Mouse (Mus musculus) brain, embryonic 14.5 days (tissue): ENCODE measurements around the gene Adora3. TPM values are rescaled to one million over a fixed set of nuclear protein-coding genes. Genes with fewer than 3 reads are reported as not detected.
"Not testable (repeated sequence)": the region's sequence is repeated elsewhere in the genome, so short reads cannot be mapped to it uniquely, and the experiment has no call there.

Source experiments
- DNase-seq: peaks from one replicate; pipeline ENCODE4 v3.0.0-alpha.2; 2011; ENCODE audit warnings: low read depth
- CTCF ChIP-seq: fragments of 200-500 bp; IDR thresholded peaks from 2 replicates; pipeline ENCODE4 v1.5.1; 2012; ENCODE audit warnings: inconsistent platforms, mild to moderate bottlenecking, moderate library complexity, borderline replicate concordance; ENCODE audit not compliant: insufficient read depth, insufficient read length; ENCODE audit errors: extremely low read depth
- POLR2A ChIP-seq: fragments of 200-500 bp; IDR thresholded peaks from 2 replicates; pipeline ENCODE4 v1.6.1; 2012; ENCODE audit warnings: mild to moderate bottlenecking, inconsistent platforms, borderline replicate concordance; ENCODE audit not compliant: poor library complexity, insufficient read depth, insufficient read length, severe bottlenecking; ENCODE audit errors: extremely low read depth
- polyA plus RNA-seq: library from polyadenylated mRNA; depleted of rRNA; stranded (reverse); fragments of >200 nt; gene quantifications from 2 replicates; pipeline ENCODE4 v1.2.3, GENCODE M21; 2012

The Adora3 gene
- polyA plus RNA-seq, 1 experiment: 0.16 TPM

DNA sequence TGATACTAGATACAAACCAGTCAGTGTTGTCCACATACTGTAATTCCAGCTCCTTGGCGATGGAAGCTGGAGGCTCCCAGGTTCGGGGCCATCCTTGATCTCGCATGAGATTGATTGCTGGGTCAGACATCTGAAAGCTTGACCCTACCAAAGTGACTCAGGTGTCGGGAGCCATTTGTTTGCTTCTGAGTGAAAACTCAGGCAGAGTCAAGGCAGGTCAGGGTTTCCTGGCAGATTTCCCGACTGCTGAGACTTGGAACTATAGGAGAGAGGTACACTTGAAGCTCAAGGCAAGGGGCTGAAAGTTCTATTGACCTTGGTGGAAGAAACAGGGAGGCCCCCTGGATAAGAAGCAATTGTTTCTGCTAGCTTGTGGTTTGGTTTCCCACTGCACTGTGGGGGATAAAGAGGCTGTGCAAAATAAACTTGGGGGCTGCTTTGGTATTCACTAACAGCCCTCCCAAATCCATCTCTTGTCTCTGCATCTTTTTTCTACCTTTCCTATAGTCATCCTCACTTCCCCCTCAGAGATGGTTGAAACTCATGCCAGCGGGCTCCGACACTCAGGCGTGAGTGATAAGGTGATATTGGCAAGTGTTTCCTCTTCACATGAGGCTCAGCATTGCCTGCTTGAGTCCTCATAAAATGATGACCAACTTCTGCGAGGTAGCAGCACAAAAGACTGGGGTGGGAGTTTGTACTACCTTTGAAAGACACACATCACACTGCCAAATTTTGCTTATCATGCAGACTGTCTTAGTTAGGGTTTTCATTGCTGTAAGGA is 41.6 kb downstream of the Adora3 start:
- TF ChIP-seq POLR2A (no peak), CTCF (no peak)
- DNase-seq: no peak

DNA sequence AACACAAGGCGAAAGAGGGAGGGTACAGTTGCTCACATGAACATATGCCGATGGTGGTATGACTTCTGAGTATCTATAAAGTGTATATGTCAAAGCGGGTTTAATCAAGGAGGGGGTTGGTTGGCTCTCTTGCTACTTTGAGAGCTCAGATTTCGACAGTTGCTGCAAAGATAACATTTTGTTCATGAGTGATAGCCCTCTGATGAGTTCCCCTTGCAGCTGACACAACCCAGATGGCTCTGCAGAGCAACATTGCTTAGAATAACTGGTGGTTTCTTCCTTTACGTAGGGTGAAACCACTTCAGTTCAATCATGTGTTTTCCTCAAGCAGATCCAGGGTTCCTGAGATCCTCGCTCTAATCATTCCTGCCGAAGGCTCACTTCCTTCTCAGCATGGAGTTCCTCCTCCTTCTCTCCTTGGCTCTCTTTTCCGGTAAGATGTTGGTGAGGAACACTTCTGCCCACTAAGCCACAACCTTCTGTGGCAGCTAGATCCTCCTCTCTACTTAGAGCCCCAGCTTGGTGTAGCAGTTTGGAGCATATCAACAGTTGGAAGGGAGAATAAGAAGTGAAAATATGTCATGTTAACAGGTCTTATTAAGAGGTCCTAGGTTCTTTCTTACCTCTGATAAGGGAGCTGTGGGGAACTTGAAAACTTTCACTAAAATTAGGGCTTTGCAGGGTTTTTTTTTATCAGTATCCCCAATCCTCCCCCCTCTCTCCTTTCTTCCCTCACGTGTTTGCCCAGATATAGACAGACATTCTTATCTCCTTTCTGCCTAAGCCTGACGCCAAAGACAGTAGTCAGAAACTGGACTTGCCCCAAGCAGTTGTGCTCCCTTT is 43.4 kb downstream of the Adora3 start:
- no peak for TF ChIP-seq POLR2A
- no peak for TF ChIP-seq CTCF

DNA sequence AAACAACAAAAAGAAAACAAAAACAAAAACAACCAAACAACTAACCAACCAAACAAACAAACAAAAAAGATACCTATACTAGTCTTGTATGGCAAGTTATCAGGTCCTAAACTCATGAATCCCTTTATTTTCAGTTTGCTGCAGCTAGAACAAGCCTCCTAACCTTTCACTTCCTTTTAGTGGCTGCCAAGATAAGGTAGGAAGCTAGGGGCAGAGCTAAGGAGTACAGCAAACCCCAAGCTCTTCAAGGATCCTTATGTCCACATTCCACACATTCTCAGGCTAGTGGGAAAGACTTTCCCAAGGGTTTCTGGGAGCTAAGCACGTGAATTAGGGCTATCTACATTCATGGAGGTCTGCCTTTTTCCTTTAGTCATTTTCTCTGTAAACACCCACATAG is 44.6 kb downstream of the Adora3 start:
- TF ChIP-seq POLR2A (no peak), CTCF (no peak)
- no peak for DNase-seq

More for the DNA sequence above, 43.4 kb downstream of the Adora3 start:
- no peak for DNase-seq

DNA sequence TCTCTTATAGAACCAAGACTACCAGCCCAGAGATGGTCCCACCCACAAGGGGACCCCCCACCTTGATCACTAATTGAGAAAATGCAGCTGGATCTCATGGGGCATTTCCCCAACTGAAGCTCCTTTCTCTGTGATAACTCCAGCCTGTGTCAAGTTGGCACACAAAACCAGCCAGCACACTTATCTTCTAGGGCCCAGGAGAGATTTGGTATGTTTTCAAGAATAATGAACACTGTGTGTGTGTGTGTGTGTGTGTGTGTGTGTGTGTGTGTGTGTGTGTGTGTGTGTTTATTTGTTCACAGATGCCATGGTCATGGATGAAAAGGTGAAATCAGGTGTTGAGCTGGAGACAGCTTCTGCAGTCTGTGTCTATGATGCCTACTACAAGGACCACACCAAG is 45.8 kb downstream of the Adora3 start:
- not testable (repeated sequence) for DNase-seq

DNA sequence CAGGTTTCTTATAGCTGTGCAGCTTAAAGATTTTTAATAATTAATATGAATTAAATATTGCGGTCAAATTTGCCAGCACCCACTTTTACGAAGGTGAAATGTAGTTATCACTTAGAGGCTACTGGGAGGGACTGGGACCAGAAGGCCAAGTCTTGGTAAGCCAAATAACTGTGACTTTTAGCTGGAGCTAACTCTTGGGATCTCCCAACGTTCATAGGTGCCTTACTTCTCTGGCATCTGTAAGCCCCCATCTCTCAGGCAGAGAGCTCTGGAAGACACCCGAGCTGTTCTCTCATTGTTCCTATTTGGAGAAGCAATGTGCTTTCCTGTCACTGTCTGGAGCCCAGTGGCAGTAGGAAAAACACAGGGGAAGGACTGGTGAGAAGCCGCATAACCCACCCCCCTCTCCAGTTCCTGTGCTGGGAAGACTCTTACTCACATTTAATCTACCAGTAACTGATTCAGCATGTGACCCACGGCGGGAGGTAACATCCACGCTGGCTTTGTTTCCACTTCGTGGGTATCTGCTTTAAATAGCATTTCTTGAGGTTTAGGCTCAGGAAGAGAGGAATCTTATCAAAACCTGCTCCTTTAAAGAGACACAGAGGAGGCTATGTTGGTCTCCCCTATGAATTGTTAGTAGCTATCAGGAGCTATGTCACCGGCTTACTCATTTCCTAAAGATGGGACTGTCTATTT is 47.1 kb downstream of the Adora3 start:
- no peak for DNase-seq
- TF ChIP-seq CTCF (no peak), POLR2A (no peak)

DNA sequence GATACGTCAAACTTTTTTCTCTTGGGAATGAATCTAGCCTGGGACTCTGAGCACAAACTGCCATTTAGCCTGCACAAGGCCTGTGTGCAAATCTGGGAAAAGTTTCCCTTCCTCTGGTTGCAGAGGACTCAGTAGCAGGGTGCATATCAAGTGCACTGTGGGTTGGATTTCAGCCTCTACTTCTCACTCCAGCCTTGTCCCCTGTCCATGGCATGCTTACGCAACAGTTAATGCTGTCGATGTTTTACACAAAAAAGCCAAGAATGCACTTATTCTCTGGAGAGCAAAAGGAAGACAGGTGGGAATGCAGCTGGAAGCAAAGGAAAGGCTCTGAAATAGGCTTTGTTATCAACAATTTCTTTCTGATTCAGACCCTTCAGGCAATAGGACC is 47.7 kb downstream of the Adora3 start:
- TF ChIP-seq CTCF (no peak), POLR2A (no peak)
- DNase-seq: no peak

DNA sequence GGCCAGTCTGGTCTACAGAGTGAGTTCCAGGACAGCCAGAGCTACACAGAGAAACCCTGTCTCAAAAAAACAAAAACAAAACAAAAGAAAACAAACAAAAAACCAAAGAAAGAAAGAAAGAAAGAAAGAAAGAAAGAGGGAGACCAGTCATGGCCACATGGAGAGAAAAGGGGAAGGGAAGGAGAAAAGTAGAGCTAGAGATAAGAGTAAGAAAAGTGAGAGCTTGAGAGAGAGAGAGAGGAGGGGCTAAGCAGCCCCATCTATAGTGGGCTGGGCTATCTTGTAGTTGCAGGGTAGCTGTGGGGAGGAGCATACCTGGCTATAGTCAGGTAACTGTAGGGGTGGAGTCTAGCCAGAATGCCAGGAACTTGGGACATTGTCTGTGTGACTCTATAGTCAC is 50.1 kb downstream of the Adora3 start:
- DNase-seq: not testable (repeated sequence)

DNA sequence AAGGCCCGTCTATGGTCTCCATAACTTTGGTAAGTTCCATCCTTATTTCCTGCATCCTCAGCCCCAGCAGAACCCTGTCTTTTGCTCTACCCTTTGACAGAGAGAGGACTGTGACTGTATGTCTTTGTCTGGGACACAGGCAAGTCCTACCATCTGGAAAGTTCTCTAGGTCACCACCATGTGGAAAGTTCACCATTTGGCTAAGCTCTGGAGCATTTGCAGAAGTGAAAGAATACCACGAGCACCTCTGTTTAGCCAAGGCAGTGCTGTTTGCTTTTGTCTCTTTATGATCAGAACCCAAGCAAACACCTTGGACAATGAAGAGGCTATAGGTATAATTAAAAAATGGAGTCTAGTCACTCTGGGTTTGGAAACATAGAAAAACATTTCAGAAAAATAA is 51.3 kb downstream of the Adora3 start:
- TF ChIP-seq POLR2A (no peak), CTCF (no peak)
- no peak for DNase-seq

DNA sequence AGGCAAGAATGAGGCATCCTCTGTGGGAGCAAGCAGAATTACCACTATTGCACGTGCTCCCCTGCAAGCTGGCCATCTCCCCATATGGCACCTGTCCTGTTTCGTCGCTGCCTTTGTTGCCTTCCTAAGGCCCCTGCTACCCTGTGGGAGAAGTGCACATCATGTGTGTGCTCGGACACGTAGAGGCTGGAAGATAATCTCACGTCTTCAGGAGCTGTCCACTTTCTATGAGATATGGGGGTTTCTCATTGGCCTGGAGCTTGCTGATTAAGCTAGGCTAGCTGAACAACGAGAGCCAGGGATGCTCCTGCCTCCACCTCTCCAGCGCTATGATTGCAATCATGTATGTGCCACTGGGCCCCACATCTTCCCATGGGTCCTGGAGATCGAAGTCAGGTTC is 54.0 kb downstream of the Adora3 start:
- no peak for DNase-seq
- no peak for TF ChIP-seq POLR2A

DNA sequence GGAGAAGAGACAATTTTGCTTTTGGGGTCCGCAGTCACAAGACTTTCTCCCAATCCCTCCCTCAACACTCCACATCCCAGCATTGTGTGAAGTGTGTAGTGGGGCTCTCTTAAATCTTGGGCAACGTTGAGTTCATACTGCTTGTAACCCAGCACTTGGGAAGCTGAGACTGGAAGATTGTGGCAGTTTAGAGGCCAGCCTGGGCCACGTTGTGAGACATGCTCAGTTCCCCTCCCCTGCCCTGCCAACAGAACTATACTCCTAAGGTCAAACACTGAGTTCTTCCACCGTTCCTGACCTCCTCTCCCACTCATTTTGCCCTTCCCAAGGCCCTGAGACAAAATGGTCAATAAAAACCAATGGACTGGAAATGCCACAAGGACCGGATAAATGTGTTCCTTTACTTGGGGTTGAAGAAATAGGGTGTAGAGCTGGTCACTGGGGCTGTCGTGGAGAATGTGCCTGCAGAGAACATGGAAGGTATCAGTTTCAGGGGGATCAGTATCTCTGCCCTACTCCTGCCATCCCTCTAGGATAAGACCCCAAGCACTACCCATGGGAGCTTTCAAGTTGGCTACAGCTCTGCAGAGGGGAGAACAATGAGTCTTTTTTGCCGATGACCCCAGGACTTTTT is 57.0 kb downstream of the Adora3 start:
- DNase-seq: no peak
- TF ChIP-seq CTCF: no peak
- no peak for TF ChIP-seq POLR2A

DNA sequence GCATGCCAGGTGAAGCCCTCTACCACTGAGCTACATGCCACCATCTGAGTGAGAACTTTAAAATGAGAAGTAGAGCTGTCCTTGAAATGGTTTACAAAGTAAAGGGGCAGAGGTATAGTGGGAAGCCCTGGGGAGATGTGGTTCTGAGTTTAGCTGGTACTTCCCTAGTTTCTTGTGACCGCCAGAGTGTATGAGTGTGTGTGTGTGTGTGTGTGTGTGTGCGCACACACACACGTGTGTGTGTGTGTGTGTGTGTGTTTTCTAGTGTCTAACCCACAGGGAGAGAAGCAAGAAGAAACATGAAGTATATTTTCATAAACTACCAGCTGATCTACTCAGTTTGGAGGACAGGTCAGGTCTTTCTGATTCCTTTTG is 57.5 kb downstream of the Adora3 start:
- no peak for DNase-seq
- no peak for TF ChIP-seq CTCF
- TF ChIP-seq POLR2A: no peak

DNA sequence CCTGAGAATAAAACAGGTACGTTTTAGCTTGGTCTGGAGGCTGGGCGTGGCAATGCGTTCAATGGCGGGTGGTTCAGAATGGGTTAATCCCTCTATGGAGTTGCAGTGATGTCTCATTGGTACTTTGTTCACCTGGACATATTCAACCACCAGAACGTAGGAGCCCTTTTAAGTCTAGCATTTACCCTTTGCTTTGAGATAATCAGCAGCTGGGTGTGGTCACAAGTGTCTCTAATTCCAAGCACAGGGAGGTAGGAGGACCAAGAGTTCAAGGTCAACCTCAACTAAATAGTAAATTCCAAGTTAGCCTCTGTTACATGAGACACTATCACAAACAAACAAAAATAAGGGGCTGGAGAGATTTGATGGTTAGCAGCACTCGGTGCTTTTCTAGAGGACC is 58.1 kb downstream of the Adora3 start:
- DNase-seq: no peak
- TF ChIP-seq POLR2A (no peak), CTCF (no peak)

DNA sequence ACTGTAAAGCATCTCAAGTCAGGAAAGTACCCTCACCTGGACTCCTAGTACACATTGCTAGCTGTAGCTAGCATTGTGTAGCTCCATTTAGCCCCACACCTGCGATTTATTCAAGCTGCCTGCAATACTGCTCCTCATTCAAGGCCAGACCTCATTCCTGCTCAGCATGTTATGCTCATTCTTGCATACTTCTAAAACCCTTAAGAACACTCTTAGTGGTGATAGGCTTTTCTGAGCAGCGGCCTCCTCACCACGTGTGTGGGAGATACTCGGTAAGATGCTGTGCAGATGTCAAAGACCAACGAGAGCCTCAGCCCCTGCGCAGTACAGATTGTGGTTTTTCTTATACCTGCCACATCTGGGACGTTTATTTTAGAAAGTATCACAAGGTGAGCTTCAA is 59.2 kb downstream of the Adora3 start:
- no peak for TF ChIP-seq CTCF
- TF ChIP-seq POLR2A: no peak
- no peak for DNase-seq
